Mouse (Mus musculus): ENCODE measurements around the gene Fam69b.

The Fam69b gene

DNA sequence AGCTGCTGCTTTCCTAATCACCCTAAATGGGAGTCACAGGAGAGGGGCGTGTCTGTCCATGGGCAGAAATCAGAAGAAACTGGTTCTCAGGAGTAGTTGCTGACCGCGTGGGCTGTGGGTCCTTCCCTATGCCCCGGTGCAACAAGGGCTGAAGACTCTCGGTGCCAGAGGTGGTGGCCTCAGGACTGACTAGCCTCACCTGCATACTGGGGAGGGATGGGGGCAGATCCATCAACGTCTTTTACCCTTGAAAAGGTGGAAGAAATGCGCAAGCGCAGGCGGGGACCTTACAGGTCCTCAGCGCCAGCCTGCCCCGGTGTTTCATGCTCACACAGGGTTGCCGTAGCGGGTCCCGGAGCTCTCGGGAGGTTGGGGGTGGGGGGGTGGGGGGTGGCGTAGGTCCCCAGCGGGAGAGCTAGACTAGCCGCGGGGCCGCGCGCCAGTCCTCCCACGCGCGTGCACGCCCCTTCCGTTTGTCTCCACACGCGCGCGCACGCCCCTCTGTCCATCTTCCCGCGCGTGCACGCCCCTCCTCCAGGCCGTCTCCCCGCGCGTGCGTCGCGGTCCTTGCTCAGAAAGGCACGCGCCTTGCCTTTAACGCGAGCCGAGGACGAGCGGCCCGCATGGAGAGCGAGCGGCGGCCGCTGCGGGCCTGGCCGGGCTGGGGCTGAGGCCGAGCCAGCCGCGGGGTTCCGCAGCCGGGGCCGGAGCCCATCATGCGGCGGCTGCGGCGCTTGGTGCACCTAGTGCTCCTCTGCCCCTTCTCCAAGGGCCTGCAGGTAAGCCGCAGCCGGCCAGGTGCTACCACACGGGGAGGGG, at the start of gene Fam69b:
Gene Fam69b, plus strand, starts transcription at position 537 of the 819 bp plus-strand sequence.
- peak; percentile 74 for DNase-seq (ENCODE audit: low read depth)

DNA sequence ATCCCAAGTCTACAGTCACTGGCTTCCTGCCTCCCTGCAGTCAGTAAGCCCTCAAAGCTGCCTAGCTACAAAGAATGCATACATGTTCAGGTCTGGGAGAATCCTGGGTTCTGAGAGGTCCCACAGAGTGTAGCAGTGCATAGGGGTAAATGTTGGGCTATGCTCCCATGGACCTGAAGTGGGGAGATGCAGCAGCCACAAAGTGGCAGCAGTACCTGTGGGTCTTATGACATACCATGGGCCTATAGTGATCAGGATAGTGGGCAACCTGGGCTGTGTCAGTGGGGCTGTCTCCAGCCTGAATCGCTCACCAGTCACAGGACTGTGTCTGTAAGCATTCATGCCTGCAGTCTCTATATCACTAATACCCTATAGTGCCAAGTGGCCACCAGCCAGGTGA, 48.5 kb upstream of the Fam69b start, which contains the start of gene Egfl7:
Gene Egfl7, plus strand, starts transcription at position 301 of the 400 bp plus-strand sequence.
- DNase-seq (ENCODE audit: low read depth): no peak

DNA sequence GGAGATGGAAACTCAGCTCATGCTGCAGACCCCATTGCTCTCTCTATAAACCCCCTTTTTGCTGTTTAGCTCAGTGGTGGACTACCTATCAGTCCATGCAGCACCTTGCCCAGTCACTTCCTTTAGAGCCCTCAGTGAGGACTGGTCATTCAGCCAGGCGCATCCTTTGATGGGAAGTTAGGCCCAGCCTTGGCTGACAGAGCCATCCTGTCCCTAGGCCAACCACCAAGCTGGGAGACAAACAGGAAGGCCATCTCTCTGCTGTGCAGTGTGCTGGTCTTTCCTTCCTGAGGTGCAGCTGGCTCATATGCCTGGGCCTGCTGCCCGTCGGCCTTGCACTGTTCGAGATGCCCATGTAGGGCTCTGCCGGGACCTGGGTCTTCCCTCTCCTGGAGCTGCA, 47.5 kb upstream of the Fam69b start:
- DNase-seq (ENCODE audit: low read depth): no peak

GRCm38 (mm10) chr2:26582203-26582602, 46.1 kb upstream of the Fam69b start:
- no peak for DNase-seq (ENCODE audit: low read depth)

GRCm38 (mm10) chr2:26582741-26583140, 45.5 kb upstream of the Fam69b start:
- no peak for DNase-seq (ENCODE audit: low read depth)

DNA sequence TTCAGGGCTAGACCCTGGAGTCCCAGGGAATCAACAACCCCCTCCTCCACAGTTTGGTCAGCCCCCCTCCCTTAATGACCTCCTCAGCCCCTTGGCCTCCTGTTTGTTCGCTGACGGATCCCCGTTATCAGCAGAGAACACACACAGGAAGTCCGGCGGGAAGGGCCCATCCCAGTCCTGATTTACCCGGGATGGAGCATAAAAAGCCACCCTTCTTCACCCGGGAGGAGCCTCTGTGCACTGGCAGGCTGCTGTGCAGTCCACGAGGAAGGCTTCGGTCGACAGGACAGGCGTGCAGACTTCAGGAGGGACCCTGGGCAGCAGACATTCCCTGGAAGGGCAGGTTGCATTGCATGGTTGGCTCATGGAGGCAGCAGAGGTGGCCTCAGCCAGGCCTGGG, 44.6 kb upstream of the Fam69b start:
- DNase-seq (ENCODE audit: low read depth): no peak

DNA sequence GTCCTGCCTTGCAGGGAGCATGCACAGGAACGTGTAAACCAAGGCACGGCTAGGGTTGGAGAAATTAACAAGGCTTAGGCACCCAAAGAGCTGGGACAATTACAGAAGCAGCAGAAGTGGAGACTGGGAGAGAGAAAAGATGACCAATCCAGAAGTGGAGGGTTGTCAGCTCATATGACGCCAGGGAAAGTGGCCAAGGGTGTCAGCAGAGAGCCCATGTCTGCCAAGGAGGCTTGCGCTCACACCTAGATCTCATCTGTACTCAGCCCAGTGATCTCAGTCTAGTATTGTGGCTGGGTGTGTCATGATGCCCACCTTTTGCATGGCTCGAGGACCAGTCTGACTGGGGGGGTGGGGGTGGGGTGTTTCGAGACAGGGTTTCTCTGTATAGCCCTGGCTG, 42.5 kb upstream of the Fam69b start:
- no peak for DNase-seq (ENCODE audit: low read depth)

DNA sequence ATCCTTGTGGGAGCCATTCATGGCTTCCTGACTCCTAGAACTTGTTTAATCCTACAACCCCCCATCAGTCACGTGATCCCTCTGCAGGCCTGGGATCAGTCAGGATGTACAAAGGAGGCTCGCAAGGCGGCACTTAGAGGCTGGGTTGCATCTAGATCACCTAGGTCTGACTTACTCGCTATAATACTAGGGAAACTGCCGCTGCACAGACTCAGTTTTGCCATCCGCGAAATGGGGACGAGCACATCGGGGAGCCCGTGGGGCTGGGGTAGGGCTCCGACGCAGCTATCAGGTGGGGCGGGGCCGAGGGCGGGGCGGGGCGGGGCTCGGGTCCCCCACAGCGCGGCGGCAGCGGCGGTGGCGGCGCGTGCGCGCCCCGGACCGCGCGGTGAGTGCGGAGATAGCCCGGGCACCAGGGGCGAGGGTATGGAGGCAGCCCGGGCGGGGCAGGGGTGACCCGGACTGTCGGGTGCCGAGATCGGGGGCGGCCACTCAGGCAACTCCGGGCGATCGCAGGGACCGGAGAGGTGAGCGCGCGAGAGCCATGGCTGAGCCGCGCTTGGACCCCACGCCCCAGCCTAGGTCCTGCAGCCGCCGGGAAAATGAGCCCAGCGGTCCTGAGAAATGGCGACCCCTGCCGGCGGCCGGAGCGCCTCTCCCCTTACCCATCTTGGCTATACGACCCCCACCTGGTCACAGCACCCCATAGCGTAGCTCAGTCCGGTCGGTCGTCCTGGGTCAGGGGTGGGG, 41.8 kb upstream of the Fam69b start, which contains the start of gene Gm20532:
Gene Gm20532, plus strand, starts transcription at position 346 of the 750 bp plus-strand sequence.
- peak; percentile 62 for DNase-seq (ENCODE audit: low read depth)

DNA sequence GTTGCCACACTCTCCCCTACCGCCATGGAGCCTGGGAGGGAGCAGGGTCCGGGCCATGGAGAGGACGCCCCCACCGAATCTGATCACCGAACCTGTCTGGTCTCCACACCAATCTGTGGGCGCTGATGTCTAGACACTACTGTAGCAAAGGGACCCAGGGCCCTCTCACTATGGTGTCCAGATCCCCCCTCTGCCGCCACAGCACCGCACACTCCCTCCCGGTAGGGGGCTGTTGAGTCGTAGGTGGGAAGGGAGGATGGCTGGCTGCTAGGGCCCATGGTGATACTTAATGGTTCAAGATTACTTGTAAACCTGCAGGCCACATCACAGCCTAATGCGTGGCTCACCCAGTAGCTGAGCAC, 41.2 kb upstream of the Fam69b start:
- peak; percentile 52 for DNase-seq (ENCODE audit: low read depth)

GRCm38 (mm10) chr2:26588573-26588972, 39.7 kb upstream of the Fam69b start:
- no peak for DNase-seq (ENCODE audit: low read depth)

GRCm38 (mm10) chr2:26589284-26589683, 39.0 kb upstream of the Fam69b start:
- no peak for DNase-seq (ENCODE audit: low read depth)

DNA sequence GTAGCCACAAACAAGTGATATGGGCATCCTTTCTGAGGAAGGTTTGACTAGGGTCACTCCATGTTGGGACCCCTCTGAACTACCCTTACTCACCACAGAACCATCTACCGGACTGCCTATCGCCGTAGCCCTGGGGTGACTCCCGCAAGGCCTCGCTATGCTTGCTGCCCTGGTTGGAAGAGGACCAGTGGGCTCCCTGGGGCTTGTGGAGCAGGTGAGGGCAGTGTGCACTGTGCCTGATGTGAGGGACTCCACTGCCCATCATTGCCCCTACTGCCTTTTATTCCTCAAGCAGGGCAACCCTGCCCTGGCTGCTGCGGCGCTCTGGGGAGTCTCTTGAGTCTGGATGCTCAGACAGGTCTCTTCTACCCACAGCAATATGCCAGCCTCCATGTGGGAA, 38.0 kb upstream of the Fam69b start:
- no peak for DNase-seq (ENCODE audit: low read depth)

- no peak for DNase-seq (ENCODE audit: low read depth)
Measured at GRCm38 (mm10) chr2:26590962-26591361, 37.3 kb upstream of the Fam69b start.

DNA sequence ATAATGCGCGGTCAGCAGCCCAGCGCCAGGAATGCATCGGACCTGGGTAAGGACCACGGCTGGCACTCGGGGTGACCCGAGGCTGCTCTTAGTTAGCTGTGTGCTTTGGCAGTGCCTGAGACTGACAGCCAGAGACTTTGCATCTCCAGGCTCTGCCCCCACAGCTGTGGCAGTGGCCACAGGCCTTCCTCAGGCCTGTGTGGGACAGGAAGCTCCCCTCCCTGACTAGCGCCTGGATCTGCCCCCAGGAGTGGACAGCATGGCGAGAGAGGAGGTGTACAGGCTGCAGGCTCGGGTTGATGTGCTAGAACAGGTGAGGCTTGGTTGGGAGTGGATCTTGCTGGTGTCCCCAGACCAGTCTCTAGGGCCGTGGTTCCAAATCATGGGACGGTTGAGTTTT, 36.8 kb upstream of the Fam69b start:
- DNase-seq (ENCODE audit: low read depth): no peak

DNA sequence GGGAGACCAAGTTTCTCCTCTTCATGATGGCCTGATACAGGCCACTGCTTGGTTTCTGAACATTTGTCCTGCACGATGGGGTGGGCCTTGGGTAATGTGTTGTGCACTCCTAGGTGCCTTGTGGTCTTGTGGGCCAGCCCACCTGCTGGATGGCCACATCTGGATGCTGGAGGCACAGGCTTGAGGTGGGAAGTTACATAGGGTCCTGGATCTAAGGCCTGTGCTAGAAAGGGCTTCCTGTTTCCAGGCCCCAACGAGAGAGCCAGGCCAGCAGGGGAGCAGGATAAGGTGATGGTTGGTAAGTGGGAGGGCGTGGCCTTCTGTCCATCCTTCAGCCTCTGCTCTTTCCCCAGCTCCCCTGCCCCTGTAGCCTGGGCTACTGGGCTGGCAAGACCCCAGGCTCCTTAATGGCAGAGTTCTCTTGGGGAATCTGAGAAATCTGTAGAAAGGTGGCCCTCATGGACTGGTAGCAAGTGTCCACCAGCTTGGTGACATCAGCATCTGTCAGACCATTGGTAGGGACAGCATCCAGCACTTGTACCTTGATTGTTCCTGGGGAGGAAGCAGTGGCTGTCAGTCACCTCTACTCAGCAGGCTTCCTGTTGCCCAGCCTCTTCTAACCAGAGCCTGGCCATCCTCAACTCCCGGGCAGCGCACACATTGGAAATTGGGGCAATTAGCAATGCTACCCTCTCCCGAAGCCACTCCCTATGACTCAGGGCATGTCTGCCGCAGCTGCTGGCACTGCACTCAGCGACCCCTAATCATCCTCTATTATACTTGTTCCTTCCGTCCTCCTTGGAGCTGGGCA, 34.8 kb upstream of the Fam69b start:
- DNase-seq (ENCODE audit: low read depth): no peak

- peak; percentile 92 for DNase-seq (ENCODE audit: low read depth)
Measured at GRCm38 (mm10) chr2:26594022-26594346, 34.3 kb upstream of the Fam69b start.

DNA sequence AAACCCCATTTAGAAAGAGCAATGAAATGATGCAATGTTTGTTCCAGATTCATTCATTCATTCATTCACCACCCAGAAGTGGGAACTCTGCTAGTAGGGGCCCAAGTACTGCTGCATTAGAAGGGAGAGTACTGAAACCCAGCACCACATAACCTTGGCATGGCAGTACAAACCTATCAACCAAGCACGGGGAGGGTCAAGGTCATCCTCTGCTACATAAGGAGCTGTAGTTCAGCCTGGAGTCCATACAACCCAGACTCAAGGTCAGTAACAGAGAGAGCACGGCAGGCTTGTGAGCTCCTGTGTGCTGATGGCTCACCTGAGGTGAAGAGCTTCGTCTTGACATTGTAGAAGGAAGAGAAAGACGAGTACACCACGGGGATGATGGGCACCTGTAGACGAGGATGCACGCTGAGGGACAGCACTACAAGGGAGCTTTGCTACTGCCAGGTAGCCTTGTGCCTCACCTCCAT, 33.8 kb upstream of the Fam69b start:
- peak; percentile 26 for DNase-seq (ENCODE audit: low read depth)

- DNase-seq (ENCODE audit: low read depth): no peak
Measured at GRCm38 (mm10) chr2:26594934-26595724, 33.1 kb upstream of the Fam69b start.

DNA sequence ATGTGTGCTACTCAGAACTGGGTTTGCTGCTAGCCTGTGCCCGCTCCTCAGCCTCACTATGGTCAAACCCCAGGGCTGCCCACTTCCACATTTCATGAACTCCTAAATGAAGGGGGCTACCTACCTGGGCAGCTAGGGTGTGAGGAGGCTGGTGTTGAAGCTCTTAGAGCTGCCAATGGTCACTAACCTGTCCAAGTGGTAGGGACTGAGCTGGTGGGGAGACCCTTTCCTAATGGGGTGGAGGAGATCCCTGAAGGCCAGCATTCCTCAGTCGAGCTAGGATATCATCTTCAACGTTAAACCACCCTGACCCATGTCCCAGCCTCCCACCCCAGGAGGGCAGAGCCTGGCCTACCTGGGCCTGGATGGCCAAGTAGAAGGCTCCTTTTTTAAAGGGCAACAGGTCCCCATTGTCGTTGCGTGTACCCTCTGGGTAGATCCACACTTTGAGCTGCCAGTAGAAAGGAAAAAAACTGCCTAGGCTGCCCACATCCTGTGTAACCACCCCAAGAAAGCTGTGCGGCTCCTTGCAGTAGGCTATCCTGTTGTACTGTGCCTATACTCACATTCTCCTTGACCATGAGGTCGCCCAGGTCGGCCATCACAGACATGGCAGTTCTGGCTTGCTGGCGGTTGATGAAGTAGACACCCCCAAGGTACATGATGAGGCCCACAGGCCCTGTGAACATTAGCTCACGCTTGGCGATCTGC, 32.4 kb upstream of the Fam69b start:
- peak; percentile 54 for DNase-seq (ENCODE audit: low read depth)

GRCm38 (mm10) chr2:26596898-26597297, 31.4 kb upstream of the Fam69b start:
- DNase-seq (ENCODE audit: low read depth): no peak

DNA sequence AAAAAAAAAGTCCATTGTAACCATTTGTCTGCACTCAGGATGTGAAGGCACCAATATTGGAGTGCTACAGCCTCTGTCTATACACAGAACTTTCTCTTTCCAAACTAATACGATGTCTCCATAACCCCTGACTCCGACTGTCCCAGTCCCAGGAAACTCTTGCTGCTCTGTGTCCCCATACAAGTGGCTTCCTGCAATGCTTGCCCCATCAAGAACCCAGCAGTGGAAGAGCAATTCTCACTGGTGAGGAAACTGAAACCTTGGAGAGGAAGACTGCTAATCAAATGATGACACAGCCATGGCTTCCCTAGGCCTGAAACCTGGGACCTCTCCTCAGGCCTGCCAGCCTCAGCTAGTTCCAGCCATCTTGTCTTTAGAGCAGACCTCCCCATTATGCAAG, 30.4 kb upstream of the Fam69b start:
- no peak for DNase-seq (ENCODE audit: low read depth)

Measured in naive thymus-derived CD4-positive, alpha-beta T cell, adult 2 months (primary cell).